Mouse (Mus musculus) urinary bladder, postnatal 14 days (tissue): ENCODE measurements at regions not wholly inside any gene's neighbourhood (a gene's known extent, or its start where the extent isn't known, plus 50 kb on each side); places are given as distances from the start of the nearest gene placed in this dataset.

Experiments
- DNase-seq: peaks from one replicate; pipeline ENCODE4 v3.0.0; 2021; ENCODE audit warnings: low spot score

- DNase-seq: no peak
These were observed 54.1 kb downstream of the Nog start for GRCm38 (mm10) chr11:89247991-89248390.

DNA sequence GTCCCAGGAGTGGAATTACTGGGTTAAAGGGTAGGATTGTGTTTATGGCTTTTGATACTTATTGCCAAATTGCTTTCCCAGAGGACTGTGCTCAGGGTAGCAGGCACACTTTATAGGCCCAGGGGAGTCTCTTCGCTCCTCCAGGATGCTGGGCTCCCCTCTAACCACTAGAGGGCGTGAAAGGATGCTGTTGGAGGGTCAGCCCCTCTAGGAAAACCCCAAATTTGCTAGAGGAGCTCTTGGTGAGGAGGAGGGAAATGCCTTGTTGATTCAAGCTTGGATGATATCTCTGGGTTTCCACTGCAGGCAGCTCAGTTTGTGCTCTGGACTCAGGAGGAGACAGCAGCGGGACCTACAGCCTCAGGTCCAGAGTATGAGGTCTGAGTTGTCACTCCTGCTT lies 58.8 kb downstream of the Nog start:
- DNase-seq: peak; percentile 9

- no peak for DNase-seq
These were observed 60.0 kb downstream of the Nog start for GRCm38 (mm10) chr11:89242130-89242529.

DNA sequence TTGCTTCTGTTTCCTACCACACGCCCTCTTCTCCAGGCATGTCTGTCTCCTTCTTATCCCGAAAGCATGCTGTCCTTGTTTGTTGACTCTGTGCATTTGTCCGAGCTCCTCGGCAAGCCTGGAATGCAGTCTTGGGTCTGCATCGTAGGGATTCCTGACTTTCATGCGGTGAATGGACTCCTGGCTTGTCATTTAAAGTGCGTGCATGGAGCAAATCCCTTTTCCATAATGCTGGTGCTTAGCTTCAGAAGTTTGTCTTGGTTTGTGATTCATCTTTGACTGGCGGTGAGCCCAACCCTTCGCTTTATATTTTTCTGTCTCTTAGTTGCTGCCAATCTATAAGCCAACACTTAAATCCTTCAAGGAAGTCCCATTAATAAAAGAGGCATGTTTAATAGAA lies 62.2 kb downstream of the Nog start:
- DNase-seq: no peak

GRCm38 (mm10) chr11:89236904-89237303 lies 65.2 kb downstream of the Nog start:
- no peak for DNase-seq

DNA sequence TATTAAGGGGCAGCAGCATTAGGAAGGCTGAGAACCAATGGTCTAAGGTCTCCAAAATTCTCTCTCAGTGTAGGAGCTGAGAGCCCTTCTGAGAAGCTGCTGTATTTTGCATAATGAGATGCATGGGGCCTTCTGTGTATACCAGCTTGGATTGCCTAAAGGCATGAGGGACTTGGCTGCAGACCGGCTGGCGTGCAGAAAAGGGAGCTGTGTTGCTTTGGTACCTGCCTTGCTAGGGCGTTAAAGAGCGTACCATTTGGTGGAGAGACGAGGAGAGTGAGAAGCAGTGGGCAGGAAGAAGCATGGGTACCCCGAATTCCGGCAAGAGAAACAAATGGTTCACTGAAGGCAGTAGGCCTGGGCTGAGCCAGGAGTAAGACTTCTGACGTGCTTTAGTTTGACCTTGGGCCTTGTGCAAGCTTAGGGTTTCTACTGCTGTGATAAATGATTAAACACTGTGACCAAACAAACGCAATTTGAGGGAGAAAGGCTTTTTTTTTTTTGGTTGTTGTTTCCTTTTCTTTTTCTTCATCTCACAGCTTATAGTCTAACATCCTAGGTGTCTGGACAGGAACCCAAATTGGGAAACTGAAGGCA lies 69.2 kb downstream of the Nog start:
- DNase-seq: no peak

GRCm38 (mm10) chr11:89229726-89230125 lies 72.4 kb downstream of the Nog start:
- DNase-seq: no peak

DNA sequence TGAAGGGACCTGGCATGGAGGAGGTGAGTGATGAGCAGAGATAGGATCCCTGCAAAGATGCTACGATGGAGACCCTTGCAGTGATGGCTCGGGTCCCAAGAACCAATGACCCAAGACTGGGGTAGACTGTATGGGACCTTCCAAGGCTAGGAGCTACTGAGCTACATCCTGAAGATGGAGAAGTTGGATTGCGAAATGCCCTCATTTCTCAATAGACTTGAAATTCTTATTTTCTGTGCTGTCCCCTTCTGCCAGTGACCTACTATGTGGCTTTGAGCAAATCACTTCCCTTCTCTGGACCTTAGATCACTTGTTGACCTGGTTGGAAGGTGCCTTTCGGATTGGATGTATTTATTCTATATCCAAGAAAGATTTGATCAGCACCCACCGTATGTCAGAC lies 88.9 kb downstream of the Nog start:
- no peak for DNase-seq

- DNase-seq: no peak
These were observed 92.6 kb downstream of the Nog start for GRCm38 (mm10) chr11:89209531-89209950.

DNA sequence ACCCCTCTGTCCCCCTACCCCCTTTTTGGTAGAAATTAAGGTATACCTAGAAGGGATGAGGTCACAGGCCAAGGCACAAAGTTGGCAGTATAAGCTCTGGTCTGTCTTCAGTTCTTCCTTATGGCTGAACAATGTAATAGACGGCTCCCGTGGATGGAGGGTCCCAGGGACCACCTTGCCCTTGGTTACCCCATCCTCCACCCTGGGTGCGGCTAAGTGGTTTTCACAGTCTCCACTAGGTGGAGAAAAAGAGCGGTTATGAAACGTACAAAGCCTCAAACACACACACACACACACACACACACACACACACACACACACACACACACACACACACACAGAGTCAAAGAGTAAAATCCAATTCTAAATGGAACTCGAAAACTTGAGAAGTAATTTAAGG lies 93.1 kb downstream of the Nog start:
- no peak for DNase-seq

GRCm38 (mm10) chr11:89206788-89207187 lies 95.3 kb downstream of the Nog start:
- DNase-seq: no peak

- DNase-seq: no peak
These were observed 97.1 kb downstream of the Nog start for GRCm38 (mm10) chr11:89204948-89205545.

DNA sequence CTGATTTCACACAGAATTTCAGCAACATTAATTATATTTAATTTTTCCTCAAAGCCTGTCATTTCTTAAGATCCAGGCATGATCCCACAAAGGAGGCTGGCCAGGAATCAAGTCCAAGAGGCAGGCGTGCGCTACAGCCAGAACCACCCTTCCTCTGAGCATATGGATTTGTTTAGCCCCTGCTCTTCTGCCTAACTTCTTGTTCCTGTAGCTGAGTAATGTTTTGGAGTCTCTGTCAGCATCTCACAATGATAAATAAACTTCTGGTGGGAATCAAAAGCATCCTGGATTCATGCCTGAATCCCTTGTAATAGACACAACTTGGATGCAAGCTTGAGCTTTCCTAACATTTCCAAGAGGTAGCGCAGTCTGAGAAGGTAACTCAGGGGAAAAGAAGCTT lies 101.7 kb downstream of the Nog start:
- DNase-seq: no peak

- DNase-seq: no peak
These were observed 109.3 kb downstream of the Nog start for GRCm38 (mm10) chr11:89192815-89193214.

DNA sequence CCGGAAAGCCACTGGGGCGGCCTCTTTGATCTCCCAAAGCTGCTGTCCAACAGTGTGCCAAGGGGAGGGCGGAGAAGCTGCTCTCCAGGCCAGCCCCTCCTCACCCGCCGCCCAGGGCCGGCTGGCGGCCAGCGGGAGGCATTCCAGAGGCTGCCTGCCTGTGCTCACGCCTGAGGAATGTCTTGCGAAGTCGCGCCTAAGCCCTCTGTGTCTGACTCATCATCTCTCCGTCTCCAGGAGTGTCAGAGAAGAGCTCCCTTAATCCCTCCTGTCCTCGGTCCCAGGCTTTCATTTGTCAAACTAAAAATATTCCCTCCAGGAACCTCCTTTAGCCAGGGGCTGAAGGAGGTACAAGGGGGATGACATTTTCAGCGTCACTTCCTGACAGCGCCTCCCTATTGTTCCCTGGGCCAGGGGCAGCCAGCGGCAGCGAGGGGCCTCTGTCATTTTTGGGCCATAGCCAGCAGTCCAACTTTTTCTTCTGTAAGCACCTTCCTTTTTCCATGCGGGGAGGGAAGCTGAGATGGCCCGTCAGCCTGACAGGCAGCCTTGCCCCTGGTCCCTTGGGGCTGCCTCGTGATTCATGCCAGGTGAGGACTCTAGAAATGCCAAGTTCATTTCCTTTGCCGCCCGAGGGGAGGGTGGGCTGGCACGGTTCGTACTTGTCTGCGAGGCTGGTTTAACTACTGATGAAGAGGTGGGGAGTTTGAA lies 113.4 kb downstream of the Gm525 start:
- DNase-seq: peak; percentile 88

DNA sequence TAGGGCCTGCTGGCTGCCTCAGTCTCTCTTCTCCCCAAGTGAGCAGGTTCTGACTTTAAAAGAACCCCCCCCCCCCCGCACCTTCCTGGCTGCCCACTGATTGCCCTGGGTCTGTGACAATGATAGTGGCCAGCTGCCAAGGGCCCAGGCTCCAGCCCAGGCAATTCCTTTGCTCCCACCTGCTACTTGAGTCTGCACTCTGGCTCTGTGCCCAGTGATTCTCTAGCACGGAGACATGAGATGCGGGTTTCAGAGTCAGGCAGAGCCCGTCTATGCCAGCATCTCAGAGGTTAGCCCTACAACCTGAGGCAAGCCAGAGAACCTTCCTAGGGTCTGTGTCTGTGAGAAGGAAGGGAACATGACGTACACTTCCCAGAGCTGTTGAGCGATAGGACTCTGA lies 112.2 kb downstream of the Gm525 start:
- peak; percentile 16 for DNase-seq

GRCm38 (mm10) chr11:89181471-89181870 lies 107.8 kb downstream of the Gm525 start:
- no peak for DNase-seq

GRCm38 (mm10) chr11:89178436-89178835 lies 104.8 kb downstream of the Gm525 start:
- DNase-seq: no peak

DNA sequence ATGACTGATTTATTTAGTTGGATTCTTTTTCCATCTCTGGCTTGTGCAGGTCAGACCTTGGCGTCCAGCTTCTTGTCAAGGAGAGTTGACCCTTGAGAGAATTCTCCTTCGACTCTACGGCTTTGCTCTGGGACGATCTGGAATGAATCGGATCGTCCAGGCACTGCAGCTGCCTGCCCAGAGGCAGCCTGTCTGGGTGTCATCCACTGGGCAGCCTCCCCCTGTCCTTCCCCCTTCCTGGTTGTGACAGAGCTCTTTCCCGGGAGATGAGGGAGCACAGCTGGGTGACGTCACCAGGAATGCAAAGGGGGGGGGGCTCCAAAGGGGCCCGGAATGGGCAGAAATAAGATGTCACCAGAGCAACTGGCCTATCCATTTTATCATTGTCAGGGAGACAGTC lies 101.9 kb downstream of the Gm525 start:
- no peak for DNase-seq

GRCm38 (mm10) chr11:89174967-89175366 lies 101.3 kb downstream of the Gm525 start:
- no peak for DNase-seq

DNA sequence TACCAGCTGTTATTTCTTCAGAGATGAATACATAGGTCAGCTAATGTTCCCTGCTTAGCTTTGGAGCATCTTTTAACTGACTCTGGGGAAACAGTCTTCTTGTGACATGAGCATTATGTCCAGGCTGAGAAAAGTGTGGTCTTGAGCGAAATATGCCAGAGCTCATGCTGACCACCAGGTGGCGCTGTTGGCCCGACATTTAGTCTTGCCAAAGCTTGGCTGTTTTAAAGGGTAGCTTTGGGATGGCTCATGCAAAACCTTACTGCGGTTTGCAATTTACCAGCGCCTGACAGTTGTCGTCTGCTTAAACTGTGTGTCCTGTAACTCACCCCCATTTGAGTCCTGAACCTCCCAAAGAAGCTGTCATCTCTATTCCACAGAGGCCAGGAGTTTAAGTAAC lies 91.6 kb downstream of the Gm525 start:
- DNase-seq: peak; percentile 86

GRCm38 (mm10) chr11:89153466-89154406 lies 80.1 kb downstream of the Gm525 start:
- no peak for DNase-seq
